Mouse (Mus musculus): ENCODE results near the gene Nrd1.

GRCm38 (mm10) chr4:108986833-108987472, 13.5 kb upstream of the Nrd1 start:
- TF ChIP-seq FLI1 (IDR thresholded peaks at IDR 0.05; ENCODE audit: low read length) (no peak), GATA1 (IDR thresholded peaks at IDR 0.05; ENCODE audit: borderline replicate concordance, low read length) (no peak)

All from megakaryocyte, embryonic 14.5 days (primary cell).